Mouse (Mus musculus) spleen, adult 2 months (tissue): ENCODE results near the gene Slc35e2. TPM values are rescaled to one million over a fixed set of nuclear protein-coding genes. Genes with fewer than 3 reads are reported as not detected.

Experiments used
- DNase-seq, 2 experiments: peaks; one replicate each; pipeline versions ENCODE4 v3.0.0 to v3.0.0-alpha.2; 2012 to 2021; ENCODE audit warnings: low spot score in 2 of 2, low read depth in 1 of 2
- H3K27ac ChIP-seq: fragments of 200-500 bp; 2 replicates; pipeline ENCODE4 v1.5.1; 2012; ENCODE audit warnings: low read length, inconsistent platforms; ENCODE audit not compliant: insufficient read depth
- H3K27me3 ChIP-seq: fragments of 200-500 bp; 2 replicates; pipeline ENCODE4 v1.6.1; 2012; ENCODE audit warnings: mild to moderate bottlenecking, moderate library complexity, low read length, inconsistent platforms; ENCODE audit not compliant: control insufficient read depth, insufficient read depth
- H3K36me3 ChIP-seq: fragments of 200-500 bp; 2 replicates; pipeline ENCODE4 v1.6.1; 2012; ENCODE audit warnings: mild to moderate bottlenecking, low read length, inconsistent platforms; ENCODE audit not compliant: control insufficient read depth, insufficient read depth
- H3K4me1 ChIP-seq: fragments of 200-500 bp; 2 replicates; pipeline ENCODE4 v1.6.1; 2011; ENCODE audit warnings: inconsistent platforms; ENCODE audit not compliant: control insufficient read depth, insufficient read depth, insufficient read length
- H3K4me3 ChIP-seq: fragments of 200-500 bp; 2 replicates; pipeline ENCODE4 v1.5.1; 2011; ENCODE audit warnings: mild to moderate bottlenecking, inconsistent platforms; ENCODE audit not compliant: insufficient read depth, insufficient read length; ENCODE audit errors: extremely low read depth
- CTCF ChIP-seq: fragments of 200-500 bp; IDR thresholded peaks from 2 replicates; pipeline ENCODE4 v1.5.1; 2011; ENCODE audit warnings: mild to moderate bottlenecking, inconsistent platforms; ENCODE audit not compliant: insufficient read depth, insufficient read length, insufficient replicate concordance; ENCODE audit errors: extremely low read depth
- POLR2A ChIP-seq: fragments of 200-500 bp; IDR thresholded peaks from 2 replicates; pipeline ENCODE4 v1.6.1; 2011; ENCODE audit warnings: low read depth, low read length, inconsistent platforms
- WGBS: fragments of 180-500 bp; shearing (Covaris S2); methylation state at CpG from one replicate; pipeline ENCODE4 v1.1.7; 2018; 5-methylcytosine and 5-hydroxymethylcytosine counted together
- polyA plus RNA-seq: library from polyadenylated mRNA; depleted of rRNA; stranded (reverse); fragments of >200 nt; gene quantifications from 2 replicates; pipeline ENCODE4 v1.2.3, GENCODE M21; 2012

Gene Slc35e2
- polyA plus RNA-seq, 1 experiment: 7.1 TPM

- no peak overlapping the region for H3K27ac ChIP-seq
- H3K27me3 ChIP-seq: no peaks in the 10 kb centered on the region
- no peak overlapping the region for H3K4me3 ChIP-seq
- TF ChIP-seq POLR2A (no peak), CTCF (no peak)
- peaks cover 22% of the 10 kb centered on the region for H3K36me3 ChIP-seq
- WGBS: 93% methylated on average over 8 of the region's 8 CpGs
- peaks cover 5% of the 10 kb centered on the region; the same call in 1 of the 2 replicates for H3K4me1 ChIP-seq
- no peak for DNase-seq
Measured at GRCm38 (mm10) chr4:155575521-155575920, 25.7 kb upstream of the Slc35e2 start.

DNA sequence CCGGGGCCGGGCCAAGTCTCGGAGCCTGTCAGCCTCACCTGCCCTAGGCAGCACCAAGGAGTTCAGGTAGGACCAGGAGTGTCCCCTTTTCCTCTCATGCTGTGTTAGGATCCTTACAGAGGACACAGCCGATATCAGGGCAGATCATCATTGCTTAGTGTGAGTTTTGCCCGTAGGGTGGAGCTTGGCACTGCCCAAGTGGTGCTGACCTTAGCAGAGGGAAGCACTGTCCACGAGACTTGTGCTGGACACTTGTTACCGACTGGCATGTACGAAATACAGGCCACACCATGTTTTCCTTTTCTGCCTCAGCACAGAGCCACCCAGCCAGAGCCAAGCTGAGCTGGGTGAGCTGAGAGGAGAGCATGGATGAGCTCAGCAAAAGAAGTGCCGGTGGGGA lies 24.1 kb upstream of the Slc35e2 start:
- TF ChIP-seq CTCF (no peak), POLR2A (no peak)
- Histone ChIP-seq H3K27me3 (no peaks in the 10 kb centered on the region), H3K36me3 (peaks cover 23% of the 10 kb centered on the region), H3K27ac (no peak overlapping the region), H3K4me1 (peaks cover 5% of the 10 kb centered on the region; the same call in 1 of the 2 replicates), H3K4me3 (no peak overlapping the region)
- no peak for DNase-seq
- 91% methylated on average over 9 of the region's 9 CpGs for WGBS

DNA sequence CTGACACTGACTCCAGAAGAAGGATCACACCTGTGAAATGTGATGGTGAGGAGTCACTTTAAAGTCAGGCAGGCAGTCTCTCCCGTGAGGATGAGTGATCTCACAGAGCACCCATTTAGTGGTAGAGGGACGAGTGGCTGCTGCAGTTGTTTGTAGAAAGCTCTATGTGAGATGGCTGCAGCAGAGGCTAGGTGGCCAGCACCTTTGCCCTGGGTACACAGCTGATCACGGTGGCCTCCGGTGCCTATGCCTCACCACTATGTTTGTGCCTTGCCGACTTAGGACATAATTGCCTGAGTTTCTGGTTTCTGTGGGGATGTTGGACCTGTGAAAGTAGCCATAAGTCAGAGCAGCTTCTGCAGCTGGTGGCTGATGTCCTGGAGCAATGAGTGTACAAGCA lies 23.5 kb upstream of the Slc35e2 start:
- no peak for DNase-seq
- Histone ChIP-seq H3K4me1 (peaks cover 5% of the 10 kb centered on the region; the same call in 1 of the 2 replicates), H3K4me3 (no peak overlapping the region), H3K27me3 (no peaks in the 10 kb centered on the region), H3K36me3 (peaks cover 28% of the 10 kb centered on the region), H3K27ac (no peak overlapping the region)
- TF ChIP-seq CTCF: no peak
- no peak for TF ChIP-seq POLR2A
- WGBS: 92% methylated on average over 5 of the region's 5 CpGs

GRCm38 (mm10) chr4:155578336-155579125 lies 22.7 kb upstream of the Slc35e2 start:
- Histone ChIP-seq H3K27me3 (no peaks in the 10 kb centered on the region), H3K4me3 (no peak overlapping the region), H3K4me1 (peaks cover 5% of the 10 kb centered on the region; the same call in 1 of the 2 replicates), H3K36me3 (peaks cover 29% of the 10 kb centered on the region), H3K27ac (peak overlapping the region; percentile 47; the same call in 1 of the 2 replicates)
- 92% methylated on average over 7 of the region's 7 CpGs for WGBS
- no peak for DNase-seq
- TF ChIP-seq POLR2A: no peak
- no peak for TF ChIP-seq CTCF

GRCm38 (mm10) chr4:155580420-155580819 lies 20.8 kb upstream of the Slc35e2 start:
- peaks cover 43% of the 10 kb centered on the region for H3K36me3 ChIP-seq
- DNase-seq: peak in 1 of 2 experiments; percentile 46
- no peaks in the 10 kb centered on the region for H3K27me3 ChIP-seq
- TF ChIP-seq CTCF (peak; percentile 58; the same call in 1 of the 2 replicates), POLR2A (no peak)
- no peak overlapping the region for H3K27ac ChIP-seq
- WGBS: 46% methylated on average over 1 of the region's 1 CpGs
- no peak overlapping the region for H3K4me3 ChIP-seq
- no peaks in the 10 kb centered on the region for H3K4me1 ChIP-seq

GRCm38 (mm10) chr4:155582279-155582905 lies 18.8 kb upstream of the Slc35e2 start:
- WGBS: 87% methylated on average over 6 of the region's 6 CpGs
- no peak for DNase-seq
- Histone ChIP-seq H3K27me3 (no peaks in the 10 kb centered on the region), H3K27ac (no peak overlapping the region), H3K36me3 (peaks cover 49% of the 10 kb centered on the region), H3K4me1 (no peaks in the 10 kb centered on the region), H3K4me3 (no peak overlapping the region)
- TF ChIP-seq CTCF (no peak), POLR2A (no peak)
